Mouse (Mus musculus) midbrain, embryonic 14.5 days (tissue): ENCODE measurements at regions not wholly inside any gene's neighbourhood (a gene's known extent, or its start where the extent isn't known, plus 50 kb on each side); places are given as distances from the start of the nearest gene placed in this dataset.

Experiments
- ATAC-seq: fragments of 200-750 bp; cut with Nextera tagmentation; 2 replicates; pipeline ENCODE4 v1.8.0; 2017; ENCODE audit warnings: moderate number of reproducible peaks, moderate library complexity; ENCODE audit not compliant: low FRiP score, low TSS enrichment
- DNase-seq: peaks from one replicate; pipeline ENCODE4 v3.0.0-alpha.2; 2015
- H3K27ac ChIP-seq: fragments of 300-500 bp; sonication (generic); replicated peaks from 2 replicates; pipeline ENCODE4 v1.5.1; 2014; ENCODE audit warnings: mild to moderate bottlenecking, low read depth, low read length, moderate library complexity
- H3K27me3 ChIP-seq: fragments of 300-500 bp; sonication (generic); 2 replicates; pipeline ENCODE4 v1.6.1; 2014; ENCODE audit warnings: low read length, control low read depth, mixed read lengths; ENCODE audit not compliant: control insufficient read depth, insufficient read depth
- H3K36me3 ChIP-seq: fragments of 300-500 bp; sonication (generic); 2 replicates; pipeline ENCODE4 v1.6.1; 2014; ENCODE audit warnings: low read length, control low read depth; ENCODE audit not compliant: control insufficient read depth, insufficient read depth
- H3K4me1 ChIP-seq: fragments of 300-500 bp; sonication (generic); 2 replicates; pipeline ENCODE4 v1.6.1; 2014; ENCODE audit warnings: mild to moderate bottlenecking, antibody characterized with exemption, low read length, control low read depth; ENCODE audit not compliant: control insufficient read depth, insufficient read depth
- H3K4me2 ChIP-seq: fragments of 300-500 bp; sonication (generic); 2 replicates; pipeline ENCODE4 v1.6.1; 2014; ENCODE audit warnings: mild to moderate bottlenecking, low read length, moderate library complexity
- H3K4me3 ChIP-seq: fragments of 300-500 bp; sonication (generic); replicated peaks from 2 replicates; pipeline ENCODE4 v1.5.1; 2014; ENCODE audit warnings: low read depth, low read length
- H3K9ac ChIP-seq: fragments of 300-500 bp; sonication (generic); replicated peaks from 2 replicates; pipeline ENCODE4 v1.6.1; 2014; ENCODE audit warnings: mild to moderate bottlenecking, low read length, moderate library complexity
- H3K9me3 ChIP-seq: fragments of 300-500 bp; sonication (generic); 2 replicates; pipeline ENCODE4 v1.6.1; 2016; ENCODE audit warnings: low read length, control low read depth, mixed read lengths; ENCODE audit not compliant: control insufficient read depth
- WGBS: fragments of 180-500 bp; shearing (Covaris S2); extraction: QIAGEN DNeasy Blood & Tissue Kit; methylation state at CpG from one replicate; pipeline ENCODE4 v1.1.7; 2014; 5-methylcytosine and 5-hydroxymethylcytosine counted together

- Histone ChIP-seq H3K9ac (no peak overlapping the region), H3K9me3 (no peaks in the 10 kb centered on the region), H3K36me3 (no peaks in the 10 kb centered on the region), H3K27me3 (no peaks in the 10 kb centered on the region), H3K4me2 (no peak overlapping the region), H3K4me3 (no peak overlapping the region), H3K4me1 (no peaks in the 10 kb centered on the region), H3K27ac (no peak overlapping the region)
- WGBS: 34% methylated on average over 15 of the region's 15 CpGs
- DNase-seq (peak; percentile 56), ATAC-seq (peak; percentile 40; the same call in 1 of the 2 replicates)
Observed at GRCm38 (mm10) chr7:70576112-70576910, 209.8 kb upstream of the Nr2f2 start.

- no peaks in the 10 kb centered on the region for H3K4me1 ChIP-seq
- H3K9ac ChIP-seq: no peak overlapping the region
- WGBS: 87% methylated on average over 2 of the region's 2 CpGs
- no peak for DNase-seq
- no peak overlapping the region for H3K27ac ChIP-seq
- H3K27me3 ChIP-seq: no peaks in the 10 kb centered on the region
- H3K9me3 ChIP-seq: no peaks in the 10 kb centered on the region
- no peak overlapping the region for H3K4me3 ChIP-seq
- no peak overlapping the region for H3K4me2 ChIP-seq
- H3K36me3 ChIP-seq: no peaks in the 10 kb centered on the region
- ATAC-seq: no peak
Observed at GRCm38 (mm10) chr7:70575614-70576013, 209.1 kb upstream of the Nr2f2 start.

GRCm38 (mm10) chr7:70574194-70574593, 207.7 kb upstream of the Nr2f2 start:
- DNase-seq (no peak), ATAC-seq (no peak)
- H3K4me3 ChIP-seq: no peak overlapping the region
- no peaks in the 10 kb centered on the region for H3K4me1 ChIP-seq
- no peaks in the 10 kb centered on the region for H3K36me3 ChIP-seq
- H3K9me3 ChIP-seq: no peaks in the 10 kb centered on the region
- no peak overlapping the region for H3K27ac ChIP-seq
- no peak overlapping the region for H3K9ac ChIP-seq
- no peak overlapping the region for H3K4me2 ChIP-seq
- 74% methylated on average over 6 of the region's 6 CpGs for WGBS
- H3K27me3 ChIP-seq: no peaks in the 10 kb centered on the region

GRCm38 (mm10) chr7:70565034-70565433, 198.5 kb upstream of the Nr2f2 start:
- DNase-seq: no peak
- no peak overlapping the region for H3K27ac ChIP-seq
- no peak overlapping the region for H3K9ac ChIP-seq
- no peaks in the 10 kb centered on the region for H3K27me3 ChIP-seq
- H3K9me3 ChIP-seq: no peaks in the 10 kb centered on the region
- no peak for ATAC-seq
- 92% methylated on average over 1 of the region's 1 CpGs for WGBS
- no peak overlapping the region for H3K4me3 ChIP-seq
- H3K4me1 ChIP-seq: no peaks in the 10 kb centered on the region
- H3K4me2 ChIP-seq: no peak overlapping the region
- no peaks in the 10 kb centered on the region for H3K36me3 ChIP-seq

- H3K4me2 ChIP-seq: no peak overlapping the region
- WGBS: 87% methylated on average over 5 of the region's 5 CpGs
- no peak overlapping the region for H3K9ac ChIP-seq
- ATAC-seq (no peak), DNase-seq (no peak)
- no peak overlapping the region for H3K27ac ChIP-seq
- H3K27me3 ChIP-seq: no peaks in the 10 kb centered on the region
- H3K9me3 ChIP-seq: no peaks in the 10 kb centered on the region
- H3K4me3 ChIP-seq: no peak overlapping the region
- no peaks in the 10 kb centered on the region for H3K36me3 ChIP-seq
- no peaks in the 10 kb centered on the region for H3K4me1 ChIP-seq
Observed at GRCm38 (mm10) chr7:70548936-70549450, 182.5 kb upstream of the Nr2f2 start.

GRCm38 (mm10) chr7:70541881-70542665, 175.5 kb upstream of the Nr2f2 start:
- Histone ChIP-seq H3K9ac (no peak overlapping the region), H3K4me3 (no peak overlapping the region), H3K4me1 (no peaks in the 10 kb centered on the region), H3K4me2 (no peak overlapping the region), H3K27ac (no peak overlapping the region), H3K9me3 (no peaks in the 10 kb centered on the region), H3K27me3 (no peaks in the 10 kb centered on the region), H3K36me3 (no peaks in the 10 kb centered on the region)
- ATAC-seq (no peak), DNase-seq (no peak)
- 91% methylated on average over 10 of the region's 10 CpGs for WGBS

GRCm38 (mm10) chr7:70539121-70539642, 172.6 kb upstream of the Nr2f2 start:
- 86% methylated on average over 9 of the region's 9 CpGs for WGBS
- no peak overlapping the region for H3K9ac ChIP-seq

GRCm38 (mm10) chr7:70536046-70536445, 169.5 kb upstream of the Nr2f2 start:
- Histone ChIP-seq H3K27me3 (no peaks in the 10 kb centered on the region), H3K4me3 (no peak overlapping the region), H3K4me1 (no peaks in the 10 kb centered on the region), H3K9me3 (0 out of 2 replicates have a peak, but pooled peaks cover under 1% of the 10 kb centered on the region), H3K36me3 (no peaks in the 10 kb centered on the region), H3K9ac (no peak overlapping the region), H3K4me2 (no peak overlapping the region), H3K27ac (no peak overlapping the region)
- ATAC-seq (no peak), DNase-seq (no peak)
- WGBS: 80% methylated on average over 6 of the region's 6 CpGs

More at GRCm38 (mm10) chr7:70539121-70539642, 172.6 kb upstream of the Nr2f2 start:
- Histone ChIP-seq H3K27me3 (no peaks in the 10 kb centered on the region), H3K4me3 (no peak overlapping the region), H3K4me1 (no peaks in the 10 kb centered on the region), H3K9me3 (no peaks in the 10 kb centered on the region), H3K27ac (no peak overlapping the region), H3K4me2 (no peak overlapping the region), H3K36me3 (no peaks in the 10 kb centered on the region)
- ATAC-seq (no peak), DNase-seq (no peak)
